Mouse (Mus musculus): Measurements from ENCODE around the gene Ppp1r12c.

The Ppp1r12c gene

GRCm38 (mm10) chr7:4431548-4431947, 69.9 kb downstream of the Ppp1r12c start:
- peak; percentile 71 to 87 for DNase-seq (ENCODE audit: low spot score in 2 of 2)
